Mouse (Mus musculus) embryonic facial prominence, embryonic 10.5 days (tissue): ENCODE measurements at regions not wholly inside any gene's neighbourhood (a gene's known extent, or its start where the extent isn't known, plus 50 kb on each side); places are given as distances from the start of the nearest gene placed in this dataset.

Experiments used
- DNase-seq: peaks from one replicate; pipeline ENCODE4 v3.0.0-alpha.2; 2017; ENCODE audit warnings: low spot score
- H3K27ac ChIP-seq: fragments of 300-500 bp; sonication (generic); replicated peaks from 2 replicates; pipeline ENCODE4 v1.5.1; 2016; ENCODE audit warnings: mild to moderate bottlenecking
- H3K27me3 ChIP-seq: fragments of 300-500 bp; sonication (generic); replicated peaks from 2 replicates; pipeline ENCODE4 v1.6.1; 2016; ENCODE audit warnings: low read depth, mild to moderate bottlenecking; ENCODE audit not compliant: poor library complexity, severe bottlenecking
- H3K36me3 ChIP-seq: fragments of 300-500 bp; sonication (generic); replicated peaks from 2 replicates; pipeline ENCODE4 v1.6.1; 2016; ENCODE audit warnings: mild to moderate bottlenecking, moderate library complexity
- H3K4me1 ChIP-seq: fragments of 300-500 bp; sonication (generic); 2 replicates; pipeline ENCODE4 v1.6.1; 2016
- H3K4me3 ChIP-seq: fragments of 300-500 bp; sonication (generic); 2 replicates; pipeline ENCODE4 v1.5.1; 2016; ENCODE audit warnings: mild to moderate bottlenecking, moderate library complexity
- H3K9me3 ChIP-seq: fragments of 300-500 bp; sonication (generic); 2 replicates; pipeline ENCODE4 v1.6.1; 2016; ENCODE audit warnings: mild to moderate bottlenecking
- WGBS: fragments of 180-500 bp; shearing (Covaris S2); methylation state at CpG from one replicate; pipeline ENCODE4 v1.1.7; 2016; 5-methylcytosine and 5-hydroxymethylcytosine counted together

DNA sequence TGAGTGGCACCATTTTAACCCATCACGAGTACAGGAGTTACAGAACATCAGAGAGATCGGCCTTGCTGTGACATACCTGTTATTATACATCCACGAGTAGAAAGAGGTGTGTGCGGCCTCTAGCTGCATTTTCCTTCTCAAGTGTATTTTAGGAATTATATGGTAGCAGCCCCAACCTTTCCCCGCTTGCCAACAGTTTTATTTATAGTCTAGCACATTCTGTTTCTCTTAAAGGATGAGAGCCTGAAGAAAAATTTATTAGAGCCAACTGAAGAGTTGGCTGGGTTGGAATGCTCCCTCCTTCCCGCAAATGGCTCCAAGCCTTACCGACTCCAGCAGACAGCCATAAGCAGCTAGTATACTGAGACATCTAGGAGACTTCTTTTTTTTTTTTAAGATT lies 67.0 kb upstream of the Frmd4b start:
- Histone ChIP-seq H3K4me3 (no peak overlapping the region), H3K27ac (no peak overlapping the region), H3K9me3 (no peaks in the 10 kb centered on the region), H3K36me3 (no peaks in the 10 kb centered on the region), H3K4me1 (no peaks in the 10 kb centered on the region), H3K27me3 (no peaks in the 10 kb centered on the region)
- DNase-seq = no peak
- WGBS = 90% methylated on average over 7 of the region's 7 CpGs

DNA sequence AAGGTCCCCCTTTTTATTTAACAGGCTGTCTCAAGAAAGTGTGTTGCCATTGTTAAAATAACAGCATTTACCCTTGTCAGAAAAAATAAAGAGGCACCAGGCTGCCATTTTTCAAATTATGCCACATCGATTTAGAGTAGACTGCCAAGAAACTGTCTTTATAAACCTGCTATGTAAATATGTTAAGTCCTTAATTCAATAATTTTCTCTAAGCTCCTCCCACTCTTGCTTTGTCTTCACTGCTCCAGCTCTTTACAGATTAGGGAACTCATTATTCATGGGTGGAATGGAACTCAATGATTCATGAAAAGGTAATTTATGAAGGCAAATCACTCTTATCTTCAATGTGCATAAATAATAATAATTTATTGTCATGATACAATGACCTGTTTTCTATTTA lies 64.9 kb upstream of the Frmd4b start:
- H3K4me1 ChIP-seq = no peaks in the 10 kb centered on the region
- H3K27ac ChIP-seq = no peak overlapping the region
- no peak for DNase-seq
- H3K4me3 ChIP-seq = no peak overlapping the region
- no peaks in the 10 kb centered on the region for H3K9me3 ChIP-seq
- no peaks in the 10 kb centered on the region for H3K27me3 ChIP-seq
- H3K36me3 ChIP-seq = no peaks in the 10 kb centered on the region
- WGBS = 92% methylated on average over 1 of the region's 1 CpGs

DNA sequence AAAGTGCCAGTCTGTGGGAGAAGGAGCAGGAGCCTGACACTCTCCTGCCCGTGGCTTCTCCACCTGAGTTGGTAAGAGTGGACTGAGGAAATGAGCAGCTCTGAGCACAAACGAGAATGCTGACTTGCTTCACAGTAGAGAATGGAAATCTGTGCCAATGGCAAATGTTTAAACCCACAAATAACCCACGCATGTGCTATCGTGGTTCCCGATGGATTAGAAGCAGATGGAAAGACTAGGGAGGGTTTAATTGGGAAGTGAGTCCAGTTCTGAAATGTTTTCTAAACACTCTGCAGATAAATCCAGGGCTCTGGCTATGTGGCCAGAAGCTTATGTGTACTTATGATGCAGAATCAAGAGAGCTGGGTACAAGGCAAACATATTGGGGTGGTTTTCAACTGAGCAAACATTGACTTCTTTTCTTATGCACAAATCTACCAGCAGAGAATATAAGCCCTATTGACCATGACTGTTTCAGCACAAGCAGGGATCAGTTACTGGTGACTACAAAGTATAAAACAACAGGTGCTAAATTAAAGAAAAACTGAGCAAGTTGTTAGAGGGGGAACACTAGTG lies 57.9 kb upstream of the Frmd4b start:
- Histone ChIP-seq H3K4me1 (no peaks in the 10 kb centered on the region), H3K27ac (no peak overlapping the region), H3K27me3 (no peaks in the 10 kb centered on the region), H3K4me3 (no peak overlapping the region), H3K9me3 (0 out of 2 replicates have a peak, but pooled peaks cover 4% of the 10 kb centered on the region), H3K36me3 (no peaks in the 10 kb centered on the region)
- DNase-seq = no peak
- 83% methylated on average over 5 of the region's 5 CpGs for WGBS

DNA sequence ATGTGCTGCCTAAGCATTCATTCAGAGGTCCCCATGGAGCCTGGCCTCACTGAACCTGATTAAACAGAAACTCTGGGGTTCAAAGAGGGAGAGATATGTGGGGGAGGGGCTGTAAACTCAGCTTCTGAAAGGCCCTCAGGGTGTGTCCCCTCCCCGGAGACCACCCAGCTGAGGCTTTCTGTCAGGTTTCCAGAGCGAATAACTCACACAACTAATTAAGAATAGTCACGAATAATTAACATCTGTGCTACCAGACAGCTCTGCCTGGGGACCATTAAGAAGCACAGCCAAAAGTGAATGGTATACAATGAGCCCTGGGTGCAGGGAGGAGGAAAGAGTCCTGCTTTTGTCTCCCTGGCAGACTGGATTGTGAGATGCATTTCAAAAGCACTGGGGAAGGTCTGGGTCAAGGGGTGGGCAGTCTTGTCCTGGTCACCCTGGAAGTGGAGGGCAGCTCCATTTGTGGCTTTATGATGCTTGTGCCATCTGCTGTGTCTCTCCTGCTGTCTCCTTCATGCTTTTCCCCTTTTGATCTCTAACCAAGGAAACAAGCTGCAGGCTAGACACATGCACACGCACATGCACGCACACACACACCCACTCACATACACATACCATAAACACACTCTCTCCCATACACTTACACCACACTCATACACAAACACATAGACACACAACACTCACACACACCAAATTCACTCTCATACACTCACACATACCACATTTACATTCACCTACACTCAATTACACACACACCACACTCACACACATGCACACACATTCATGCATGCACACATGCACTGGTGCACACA lies 49.7 kb upstream of the Frmd4b start:
- Histone ChIP-seq H3K27me3 (no peaks in the 10 kb centered on the region), H3K9me3 (no peaks in the 10 kb centered on the region), H3K36me3 (no peaks in the 10 kb centered on the region), H3K27ac (peak overlapping the region; percentile 62), H3K4me3 (no peak overlapping the region), H3K4me1 (peaks cover 16% of the 10 kb centered on the region)
- peak; percentile 59 for DNase-seq
- 24% methylated on average over 5 of the region's 5 CpGs for WGBS
